Mouse (Mus musculus) heart, postnatal 4 days (tissue): ENCODE measurements at regions not wholly inside any gene's neighbourhood (a gene's known extent, or its start where the extent isn't known, plus 50 kb on each side); places are given as distances from the start of the nearest gene placed in this dataset.
"Not testable (repeated sequence)": the region's sequence is repeated elsewhere in the genome, so short reads cannot be mapped to it uniquely, and the experiment has no call there.

Source experiments
- DNase-seq: peaks from one replicate; pipeline ENCODE4 v3.0.0; 2021

DNA sequence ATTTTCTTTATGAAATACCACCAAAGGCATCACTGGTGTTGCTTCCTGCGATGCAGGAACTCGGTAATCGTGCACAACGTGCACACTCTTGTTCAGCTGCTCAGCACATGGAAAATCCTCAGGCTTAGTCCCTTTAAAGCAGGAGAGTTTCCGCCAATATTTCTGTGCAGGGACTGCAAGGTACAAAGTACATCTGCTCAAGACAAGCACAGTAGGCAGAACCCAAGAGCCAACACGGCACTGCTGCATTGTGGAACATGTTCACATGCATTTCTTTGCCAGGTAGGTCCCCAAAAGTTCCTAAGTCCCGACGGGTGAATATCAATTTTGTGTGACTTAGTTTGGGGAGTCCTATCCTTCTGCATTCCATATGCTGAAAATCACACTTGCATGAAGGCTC is 808.0 kb upstream of the Pou3f3 start:
- DNase-seq: no peak

DNA sequence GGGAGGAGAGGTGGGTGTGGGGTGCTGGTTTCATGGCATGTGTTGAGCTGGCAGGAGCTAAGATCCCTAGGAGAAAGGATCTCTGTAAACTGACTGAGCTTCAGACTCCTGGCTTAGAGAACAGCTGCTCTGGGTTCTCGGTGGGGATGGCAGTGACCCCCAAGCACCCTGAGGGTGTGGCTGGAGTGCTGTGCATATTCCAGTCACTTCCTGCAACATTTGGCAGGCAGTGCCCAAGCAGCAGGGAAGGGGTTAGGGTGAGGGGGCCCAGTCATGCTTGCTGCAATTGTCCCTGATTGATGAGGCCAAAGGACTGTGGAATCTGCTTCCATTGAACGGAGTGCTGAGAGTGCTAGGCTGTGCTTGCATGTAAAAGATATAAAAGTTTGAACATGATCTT is 807.4 kb upstream of the Pou3f3 start:
- no peak for DNase-seq

DNA sequence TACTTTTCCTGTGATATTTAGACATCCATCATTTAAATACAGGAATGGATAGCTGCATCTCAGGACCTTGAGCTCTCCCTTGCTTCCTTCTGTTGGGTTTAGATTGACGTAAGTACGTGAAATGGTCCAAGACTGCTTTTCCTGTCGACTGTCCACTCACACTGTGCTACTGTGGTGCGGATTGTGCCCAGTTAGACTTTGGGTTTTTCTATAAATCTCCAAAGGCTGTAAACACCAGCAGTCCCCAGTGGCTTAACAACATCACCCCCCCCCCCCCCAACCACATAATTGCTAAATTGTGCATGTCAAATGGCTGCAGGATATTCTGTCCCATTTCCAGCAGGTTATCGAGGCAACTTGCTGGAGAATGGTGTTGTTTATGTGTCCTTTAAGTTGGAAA is 806.6 kb upstream of the Pou3f3 start:
- no peak for DNase-seq

DNA sequence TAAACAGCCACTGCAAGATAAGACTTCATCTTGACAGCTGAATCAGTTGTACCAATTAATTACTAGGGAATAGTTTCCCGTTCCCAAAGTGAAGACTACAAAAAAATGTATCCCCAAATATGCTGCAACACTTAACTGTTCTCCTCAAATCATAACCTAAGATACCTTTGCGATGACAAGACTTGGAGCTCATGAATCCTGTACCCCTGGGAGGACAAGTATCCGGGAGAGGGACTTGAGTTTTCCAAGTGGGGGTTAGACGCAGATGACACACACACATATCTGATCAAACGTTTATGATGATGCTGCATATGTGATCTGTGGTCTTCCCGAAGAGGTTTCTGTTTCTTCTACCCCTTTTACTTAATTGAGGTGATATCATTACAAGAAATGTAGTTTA is 805.6 kb upstream of the Pou3f3 start:
- no peak for DNase-seq

DNA sequence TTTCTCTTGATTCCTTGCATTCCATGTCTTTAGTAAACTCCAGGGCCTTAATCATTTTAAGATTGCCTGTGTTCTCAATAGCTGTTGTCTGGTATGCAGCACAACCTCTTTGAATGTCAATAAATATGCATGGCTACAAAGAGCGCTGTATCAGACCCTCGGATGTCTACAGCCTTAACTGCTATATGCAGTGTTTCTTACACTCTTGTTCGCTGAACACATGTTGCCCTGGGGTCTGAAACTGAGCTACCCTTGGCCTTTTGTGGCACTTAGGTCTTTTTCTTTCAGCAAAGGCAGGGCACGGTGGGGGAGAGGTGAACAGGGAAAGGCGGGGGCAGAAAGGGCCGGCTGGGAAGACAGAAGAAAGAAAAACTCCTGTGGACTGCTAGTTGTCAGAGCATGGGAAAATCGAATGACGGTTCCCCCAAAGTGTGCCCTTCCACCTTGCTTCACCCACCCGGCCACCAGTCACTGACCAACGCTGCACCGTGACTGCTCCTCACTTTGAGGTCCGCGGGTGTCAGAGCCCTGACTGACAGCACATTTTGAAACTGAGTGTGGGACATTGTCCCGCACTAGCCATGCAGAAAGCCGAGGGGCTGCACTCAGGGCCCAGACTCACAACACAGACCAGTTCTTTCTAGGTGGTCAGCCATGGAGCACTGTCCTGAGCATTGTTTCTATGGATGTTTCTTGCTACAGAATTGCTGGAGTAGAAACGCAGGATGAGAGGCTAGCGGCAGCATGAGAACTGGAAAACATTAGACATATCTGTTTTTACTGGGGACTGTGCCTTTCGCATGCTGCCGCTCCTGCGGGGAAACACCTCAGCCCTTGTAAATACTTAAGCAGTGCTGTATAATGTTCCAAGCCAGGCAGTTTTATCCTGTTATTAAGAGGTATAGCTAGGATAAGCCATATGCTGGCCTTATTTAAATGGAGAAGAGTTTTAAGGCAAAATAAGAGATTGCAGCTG is 804.6 kb upstream of the Pou3f3 start:
- no peak for DNase-seq

DNA sequence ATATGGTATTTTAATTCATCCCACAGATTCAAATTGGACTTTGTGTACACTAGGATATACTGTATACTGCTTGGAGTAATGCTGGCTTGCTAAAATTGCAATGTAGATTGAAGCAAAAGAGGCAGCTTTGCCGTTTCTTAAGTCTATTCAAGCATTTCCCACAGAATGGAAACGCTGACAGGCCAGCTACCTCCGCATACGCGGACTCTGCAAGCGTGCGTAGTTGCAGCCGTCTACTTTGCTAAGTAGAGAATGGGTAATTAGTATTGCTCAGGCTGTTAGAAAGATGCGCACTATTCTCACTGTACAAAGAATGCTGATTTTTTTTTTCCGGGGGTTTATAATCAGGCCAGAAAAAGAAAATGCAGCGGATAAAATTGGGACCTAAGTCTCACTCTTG is 803.8 kb upstream of the Pou3f3 start:
- DNase-seq: no peak

DNA sequence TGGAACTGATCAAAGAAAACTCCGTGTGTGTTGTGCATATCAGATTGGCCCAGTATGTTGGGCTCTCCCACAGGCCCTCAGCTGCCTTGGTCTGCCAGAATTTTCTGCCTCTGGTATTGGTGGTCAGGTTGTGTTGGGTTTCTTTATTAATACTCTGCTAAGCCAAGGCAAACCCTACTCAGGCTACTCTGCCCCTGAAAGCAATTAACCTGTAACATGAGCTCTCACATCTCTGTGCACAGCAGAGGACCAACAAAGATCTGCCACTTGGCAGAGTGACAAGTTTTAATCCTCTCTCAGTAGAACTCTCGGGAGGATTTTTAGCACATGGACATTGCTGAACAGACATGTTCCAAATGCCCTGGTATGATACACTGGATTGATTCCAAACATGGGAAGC is 803.2 kb upstream of the Pou3f3 start:
- DNase-seq: no peak

DNA sequence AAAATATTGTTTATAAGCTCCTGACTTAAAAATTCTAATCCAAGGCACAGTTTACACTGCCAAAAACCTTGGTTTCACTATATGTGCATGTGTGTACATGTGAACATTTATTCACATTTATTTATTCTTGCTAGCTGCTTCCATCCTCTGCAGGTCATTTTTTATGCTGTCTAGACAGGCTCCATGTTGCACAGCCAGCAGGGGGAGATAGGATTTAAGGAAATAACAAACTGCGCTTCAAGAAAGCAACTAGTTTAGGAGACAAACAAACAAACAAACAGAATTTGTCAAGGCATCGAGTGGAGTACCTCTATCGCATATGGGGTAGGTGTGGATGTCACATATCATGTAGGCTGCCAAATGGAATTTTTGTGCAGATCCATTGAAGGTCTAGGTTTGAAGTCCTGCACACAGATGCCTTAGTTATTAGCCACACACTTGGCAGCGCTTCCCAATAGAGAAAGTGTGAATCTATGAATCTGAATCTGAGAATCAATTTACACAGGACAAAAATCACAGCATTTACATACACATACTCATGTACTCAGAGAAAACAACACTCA is 797.7 kb upstream of the Pou3f3 start:
- no peak for DNase-seq

DNA sequence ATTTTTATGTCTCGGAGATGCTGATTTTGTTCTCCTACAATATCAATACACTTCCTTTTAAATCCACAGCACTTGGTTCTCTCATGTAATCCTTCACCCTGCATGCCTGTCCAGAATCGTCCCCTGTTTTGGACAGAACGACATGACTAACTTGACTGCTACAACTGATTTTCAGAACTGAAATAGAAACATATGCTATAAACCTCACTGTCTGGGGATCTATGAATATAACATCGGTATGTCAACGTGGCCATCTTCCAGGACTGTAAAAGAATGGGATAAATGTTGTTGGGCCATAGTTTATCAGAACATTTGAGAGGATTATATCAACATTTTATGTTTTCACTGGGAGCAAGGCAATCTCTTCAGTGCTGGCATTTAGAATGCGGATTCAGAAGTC is 795.2 kb upstream of the Pou3f3 start:
- DNase-seq: no peak

DNA sequence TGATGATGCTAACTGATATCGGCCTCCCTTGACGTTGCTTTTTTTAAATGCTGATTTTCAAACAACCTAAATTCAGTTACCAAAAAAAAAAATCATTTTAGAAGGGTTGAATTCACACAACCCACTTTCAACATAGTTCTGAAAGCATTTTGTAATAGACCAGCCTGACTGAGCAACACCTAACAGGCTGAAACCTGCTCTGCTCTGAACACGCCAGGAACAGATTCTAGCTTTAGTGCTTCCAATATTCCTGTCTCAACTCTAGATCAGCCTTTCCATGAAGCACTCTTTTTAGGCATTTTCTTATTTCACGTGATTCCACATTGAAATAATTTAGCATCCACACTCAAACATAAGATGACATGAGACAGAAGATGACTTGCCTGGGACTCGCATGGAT is 789.6 kb upstream of the Pou3f3 start:
- no peak for DNase-seq

DNA sequence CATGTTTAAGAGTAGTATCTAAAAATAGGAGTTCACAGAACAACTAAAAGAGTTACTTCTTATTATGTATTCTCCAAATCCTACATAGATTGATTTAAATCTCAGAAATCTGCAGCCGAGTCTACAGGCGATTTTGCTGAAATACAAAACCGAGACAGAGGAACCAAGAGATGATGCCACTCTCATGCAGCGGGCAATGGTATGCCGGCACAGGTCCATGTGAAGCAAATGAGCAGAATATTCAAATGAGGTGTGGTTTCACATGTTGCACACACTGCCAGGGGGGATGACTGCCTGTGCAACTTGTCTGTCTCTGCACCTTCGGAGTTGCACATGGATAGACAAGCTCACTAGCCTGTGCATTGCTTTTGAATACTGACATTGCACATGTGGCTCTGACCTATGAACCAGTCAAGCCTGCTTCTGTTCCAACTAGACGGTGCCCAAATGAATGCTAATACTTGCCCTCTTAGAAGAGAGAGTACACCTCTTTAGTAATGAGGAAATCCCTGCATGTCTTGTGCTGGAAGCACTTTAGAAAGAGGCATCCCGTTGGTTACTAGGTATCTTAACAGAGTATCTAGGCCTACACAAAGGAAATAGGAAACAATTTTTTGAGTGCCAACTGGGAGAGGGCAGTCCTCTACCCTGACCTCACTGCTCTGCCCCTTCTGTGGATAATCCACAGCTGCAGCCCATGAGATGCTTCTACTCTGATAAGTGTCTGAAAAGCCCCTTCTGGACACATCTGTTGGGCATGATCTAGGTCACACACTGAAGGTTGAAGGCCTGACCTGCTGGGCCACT is 787.4 kb upstream of the Pou3f3 start:
- no peak for DNase-seq

DNA sequence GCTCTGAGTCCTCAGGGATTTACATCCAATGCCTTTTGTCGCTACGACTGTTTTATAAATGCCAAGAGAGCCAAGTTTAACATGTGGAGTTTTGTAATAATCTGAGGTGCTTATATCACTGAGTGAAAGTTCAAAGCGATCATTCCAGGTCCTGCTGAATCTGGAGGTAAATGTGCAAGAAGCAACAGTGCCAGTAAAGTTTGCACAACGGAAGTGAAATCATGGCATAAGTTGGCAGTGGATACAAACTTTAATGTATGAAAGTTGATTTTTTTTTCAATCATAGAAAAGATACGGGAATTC is 786.8 kb upstream of the Pou3f3 start:
- DNase-seq: no peak

DNA sequence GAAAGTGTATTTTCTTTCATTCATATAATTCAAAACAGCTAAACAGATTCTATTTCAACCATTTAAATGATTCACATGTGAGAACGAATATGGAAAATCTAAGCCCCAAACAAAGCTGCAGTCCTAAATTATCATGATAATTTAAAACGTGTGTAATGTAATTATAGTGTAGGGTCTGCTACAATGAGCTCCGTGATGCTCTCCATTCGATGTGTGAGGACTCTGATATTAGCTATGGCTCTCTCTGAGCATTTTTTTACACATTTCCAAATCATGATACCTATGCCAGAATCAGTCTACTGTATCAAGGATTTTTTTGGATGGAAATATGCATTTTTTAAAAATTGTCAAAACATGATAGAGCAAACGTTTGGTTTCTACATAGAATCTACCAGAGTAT is 785.8 kb upstream of the Pou3f3 start:
- DNase-seq: no peak

DNA sequence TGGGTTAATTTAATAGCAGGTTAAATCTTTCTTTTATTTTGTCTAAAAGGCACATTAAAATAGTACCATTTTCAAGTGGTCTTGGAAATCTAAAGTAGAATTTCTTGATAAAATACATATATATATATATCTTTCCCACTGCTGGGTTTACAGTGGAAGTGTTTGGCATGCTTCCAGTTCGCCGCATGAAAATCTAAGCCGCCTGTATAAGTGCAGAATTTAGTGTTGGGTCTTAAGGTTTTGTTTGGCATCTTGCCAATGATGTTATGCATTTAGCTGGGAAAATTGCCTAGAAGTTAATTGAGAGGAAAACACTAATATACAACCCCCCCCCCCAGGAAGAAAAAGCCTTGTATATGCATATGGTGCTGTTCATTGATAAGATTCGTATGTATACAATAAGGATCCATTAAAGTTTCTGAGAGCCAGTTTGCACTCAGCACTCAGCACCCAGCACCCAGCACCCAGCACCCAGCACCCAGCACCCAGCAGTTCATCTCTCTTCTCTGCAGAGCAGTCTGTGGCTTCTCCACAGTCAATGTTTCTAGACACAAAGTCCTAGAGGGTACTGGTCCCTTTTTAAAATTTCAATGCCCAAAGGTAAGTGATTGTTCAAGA is 778.7 kb upstream of the Pou3f3 start:
- DNase-seq: no peak

DNA sequence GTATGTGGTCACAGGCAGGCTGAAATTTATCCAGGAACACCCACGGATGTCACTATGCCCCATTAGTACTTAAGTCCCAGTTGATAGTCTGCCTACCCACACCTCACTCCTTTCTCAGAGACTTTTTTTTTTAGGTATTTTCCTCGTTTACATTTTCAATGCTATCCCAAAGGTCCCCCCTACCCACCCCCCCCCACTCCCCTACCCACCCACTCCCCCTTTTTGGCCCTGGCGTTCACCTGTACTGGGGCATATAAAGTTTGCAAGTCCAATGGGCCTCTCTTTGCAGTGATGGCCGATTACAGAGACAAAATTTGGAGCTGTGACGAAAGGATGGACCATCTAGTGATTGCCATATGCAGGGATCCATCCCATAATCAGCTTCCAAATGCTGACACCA is 777.8 kb upstream of the Pou3f3 start:
- not testable (repeated sequence) for DNase-seq

DNA sequence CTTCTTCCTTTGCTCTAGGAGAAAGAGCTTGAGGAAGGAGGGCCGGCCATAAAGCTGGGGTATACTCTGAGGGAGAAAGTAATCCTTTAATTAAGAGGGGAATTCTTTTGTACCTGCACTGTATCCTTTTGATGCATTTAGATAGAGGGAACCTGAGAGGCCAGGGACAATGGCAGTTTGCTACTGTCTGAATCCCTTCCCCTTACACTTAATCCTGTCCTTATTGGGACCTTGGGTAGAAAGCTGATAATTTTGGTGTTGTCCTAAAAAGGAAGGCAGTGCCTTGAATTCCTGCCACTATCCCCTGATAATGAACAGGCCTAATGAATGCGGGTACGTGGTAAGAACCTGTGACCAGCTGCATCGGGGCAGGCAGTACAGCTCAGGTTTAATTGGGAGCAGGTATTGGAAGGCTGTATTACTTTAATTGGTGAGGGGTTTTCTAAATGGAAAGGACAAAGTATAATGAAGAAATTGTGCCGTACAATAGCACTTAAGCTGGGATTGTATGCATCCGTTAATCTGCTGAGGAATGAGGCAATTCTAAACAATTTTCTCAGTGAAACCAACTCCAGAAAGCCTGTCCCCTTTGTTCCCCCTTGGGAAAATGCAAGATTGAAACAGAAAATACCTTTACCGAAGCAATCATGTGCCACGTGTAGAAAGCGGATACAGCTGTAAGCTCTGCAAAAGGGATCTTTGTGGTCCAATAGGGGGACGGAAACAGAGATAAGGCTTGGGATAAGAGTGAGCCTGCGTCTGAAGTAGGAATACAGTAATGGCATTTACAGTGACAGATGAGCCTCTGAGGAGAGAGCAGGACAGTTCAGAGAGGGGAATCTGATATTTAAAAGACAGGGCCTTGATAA is 776.9 kb upstream of the Pou3f3 start:
- no peak for DNase-seq

DNA sequence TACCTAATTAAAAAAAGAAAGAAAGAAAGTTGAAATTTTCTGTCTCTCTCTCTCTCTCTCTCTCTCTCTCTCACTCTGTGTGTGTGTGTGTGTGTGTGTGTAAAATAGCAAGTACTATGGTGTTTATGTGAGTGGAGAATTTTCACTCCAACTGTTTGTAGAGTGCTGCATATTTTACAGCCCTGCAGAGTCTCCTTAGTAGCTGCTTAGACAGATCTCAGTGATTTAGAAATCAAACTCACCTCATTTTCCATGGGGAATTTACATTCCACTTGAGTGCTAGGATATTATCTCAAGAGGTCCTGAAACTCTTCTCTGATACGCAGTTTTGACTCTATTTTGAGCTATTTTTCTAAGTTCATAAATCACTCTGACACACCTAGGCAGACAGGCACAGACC is 761.8 kb upstream of the Pou3f3 start:
- DNase-seq: no peak

DNA sequence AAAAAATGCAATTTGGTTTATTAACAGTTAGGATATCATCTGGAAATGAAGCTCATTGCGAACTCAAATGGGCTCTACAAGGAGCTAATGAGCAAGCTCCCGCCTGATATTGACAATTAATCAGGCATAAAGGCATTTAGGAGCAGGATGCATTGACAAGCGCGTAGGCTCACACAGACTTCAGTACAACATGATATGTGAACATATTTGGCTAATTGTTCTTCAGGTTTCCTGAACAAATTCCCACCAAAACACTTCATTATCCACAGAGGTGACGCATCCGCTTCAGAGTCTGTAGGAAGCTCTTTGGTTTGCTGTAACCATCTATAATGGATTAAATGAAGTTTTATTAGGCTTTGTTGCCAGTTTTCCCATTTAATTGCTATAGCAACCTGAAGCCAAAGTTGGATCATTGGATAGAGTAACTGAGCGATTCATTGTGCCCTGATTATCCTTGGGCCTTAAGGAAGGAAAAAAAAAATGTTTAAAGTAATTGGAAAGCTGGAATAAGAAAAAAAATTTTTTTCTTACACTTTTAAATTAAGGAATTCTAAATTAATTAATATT is 759.6 kb upstream of the Pou3f3 start:
- no peak for DNase-seq

DNA sequence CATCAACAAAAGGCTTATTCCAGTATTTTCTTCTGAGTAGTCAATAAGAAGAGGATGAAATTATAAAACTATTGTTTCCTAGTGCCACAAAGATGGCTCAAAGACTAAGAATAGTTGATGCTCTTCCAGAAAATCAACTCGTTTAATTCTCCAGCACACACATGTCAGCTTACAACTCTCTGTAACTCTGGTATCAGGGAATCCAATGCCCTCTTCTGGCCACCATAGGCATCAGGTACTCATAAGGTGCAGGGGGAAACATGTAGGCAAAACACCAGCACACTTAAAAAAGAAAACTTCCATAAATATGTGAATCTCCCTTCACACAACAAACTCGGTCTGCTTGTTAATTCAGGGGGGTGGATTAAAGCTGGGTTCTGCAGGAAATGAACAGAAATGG is 734.6 kb upstream of the Pou3f3 start:
- DNase-seq: no peak

DNA sequence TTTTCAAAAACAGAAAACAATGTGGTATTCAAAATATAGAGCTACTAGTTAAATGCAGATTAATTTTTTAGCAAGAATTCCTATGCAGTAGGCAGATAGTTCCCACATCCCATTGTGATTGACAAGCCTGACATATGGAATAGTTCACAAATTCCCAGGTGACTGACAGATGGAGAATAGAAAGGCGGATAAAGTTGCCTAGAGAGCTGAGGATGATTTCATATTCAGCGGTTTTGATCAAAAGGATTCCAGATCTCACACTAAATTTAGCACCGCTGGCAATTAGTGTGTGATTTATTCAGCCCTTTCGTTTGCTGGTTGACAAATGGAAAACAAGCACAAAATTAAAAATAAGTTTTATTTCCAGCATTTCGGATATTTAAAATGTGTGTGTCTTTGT is 714.0 kb upstream of the Pou3f3 start:
- DNase-seq: no peak

DNA sequence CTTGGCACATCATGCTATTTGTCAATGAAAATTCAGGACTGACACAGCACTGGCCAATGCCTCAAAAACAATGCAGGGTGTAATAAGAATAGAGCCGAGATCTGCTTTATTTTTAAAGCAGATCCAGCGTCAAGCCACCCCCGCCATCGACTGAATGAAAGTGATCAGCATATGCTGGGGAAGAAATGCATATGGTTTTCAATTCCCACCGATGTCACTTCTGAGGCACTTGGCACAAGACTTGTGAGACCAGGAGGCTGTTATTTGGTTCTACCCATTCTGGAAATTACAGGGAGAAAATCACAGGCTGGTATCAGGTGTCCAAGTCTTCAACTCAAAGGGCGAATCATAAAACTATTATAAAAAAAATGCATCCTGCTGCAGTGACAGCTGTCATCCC is 689.3 kb upstream of the Pou3f3 start:
- no peak for DNase-seq

DNA sequence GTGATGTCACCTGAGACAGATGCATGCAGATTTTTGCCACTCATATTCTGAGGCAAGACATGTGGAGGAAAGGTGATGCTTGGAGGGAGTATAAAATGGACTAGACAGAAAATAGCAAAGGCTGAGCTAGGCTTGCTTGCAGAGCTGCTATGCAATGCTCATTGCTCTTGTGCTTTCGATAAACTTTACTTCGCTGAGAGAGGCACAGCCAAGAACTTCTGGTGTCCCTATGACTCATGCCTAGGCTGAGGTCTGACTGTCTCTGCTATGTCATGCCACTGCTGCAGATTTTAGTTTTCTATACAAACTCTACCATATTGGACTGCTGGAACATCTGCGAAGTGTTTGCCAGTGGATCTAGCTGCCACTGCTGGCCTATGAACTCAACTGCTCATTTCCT is 687.5 kb upstream of the Pou3f3 start:
- DNase-seq: no peak
